ENCODE assay signal across 8 mouse cellular contexts in the genomic region with DNA sequence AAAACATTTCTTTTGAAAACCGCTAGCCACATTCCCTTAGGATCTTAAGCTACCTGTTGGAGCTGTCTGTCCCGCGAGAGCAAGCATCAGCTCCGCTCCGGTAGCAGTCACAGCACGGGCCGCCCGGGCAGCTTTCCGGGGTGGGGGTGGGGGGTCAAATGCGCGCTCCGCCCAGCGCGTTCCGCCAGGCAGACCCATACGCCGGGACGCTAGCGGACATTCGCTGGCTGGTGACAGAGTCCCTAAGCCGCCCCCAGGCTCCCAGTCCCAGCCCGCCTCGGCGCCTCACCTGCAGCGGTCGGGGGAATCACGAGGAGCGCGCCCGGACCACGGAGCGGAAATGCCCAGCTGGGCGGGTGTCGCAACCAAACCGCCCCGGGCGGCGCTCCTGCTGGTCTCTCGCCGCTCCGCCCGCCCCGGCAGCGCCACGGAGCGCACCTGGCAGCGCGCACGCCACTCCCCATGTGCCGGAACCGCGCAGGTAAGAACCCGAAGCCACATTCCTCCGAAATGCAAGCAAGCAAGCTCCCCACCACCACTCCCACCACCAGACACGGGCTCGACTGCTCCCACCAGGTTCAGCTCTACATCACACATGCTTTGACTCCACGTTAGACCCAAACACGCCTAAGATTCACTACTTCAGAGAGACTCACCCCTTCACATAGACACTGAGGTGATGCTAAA. TPM values are rescaled to one million over a fixed set of nuclear protein-coding genes. Genes with fewer than 3 reads are reported as not detected.
A peak's percentile ranks its signal among the peaks of the same experiment; 100 is the strongest.
DNase-seq lines count a peak whose midpoint lies in the region; ATAC-seq and TF ChIP-seq lines count a peak whose summit lies in the region.

No protein-coding gene starts in this region.

- no peaks in the 10 kb centered on the region for H3K36me3 ChIP-seq in erythroblast, embryonic 14.5 days (ENCODE audit: control insufficient read depth)
- peaks cover 8% of the 10 kb centered on the region; the same call in 1 of the 2 replicates for H3K36me3 ChIP-seq in heart, embryonic 12.5 days
- H3K36me3 ChIP-seq in kidney, embryonic 16.5 days (ENCODE audit: insufficient read depth, low read length), result no peaks in the 10 kb centered on the region; the same call in 1 of the 2 replicates
- H3K36me3 ChIP-seq in liver, embryonic 13.5 days, result no peaks in the 10 kb centered on the region
- H3K36me3 ChIP-seq in stomach, embryonic 14.5 days (ENCODE audit: control insufficient read depth, insufficient read depth, low read length), result no peaks in the 10 kb centered on the region

- no peak for TF ChIP-seq POLR2A in brain, embryonic 14.5 days (IDR thresholded peaks at IDR 0.05; ENCODE audit: borderline replicate concordance, extremely low read depth, insufficient read depth, insufficient read length, poor library complexity, severe bottlenecking)

- no peaks in the 10 kb centered on the region for H3K9me3 ChIP-seq in erythroblast, embryonic 14.5 days (ENCODE audit: control insufficient read depth, low read length)
- peaks cover 6% of the 10 kb centered on the region; the same call in 1 of the 2 replicates for H3K9me3 ChIP-seq in heart, embryonic 12.5 days (replicated peaks)
- H3K9me3 ChIP-seq in kidney, embryonic 16.5 days (ENCODE audit: low read length), result peaks cover 3% of the 10 kb centered on the region; the same call in 1 of the 2 replicates
- H3K9me3 ChIP-seq in liver, embryonic 13.5 days (replicated peaks), result no peaks in the 10 kb centered on the region
- H3K9me3 ChIP-seq in stomach, embryonic 14.5 days (ENCODE audit: control insufficient read depth, low read depth, low read length), result no peaks in the 10 kb centered on the region; the same call in 1 of the 2 replicates

- H3K27ac ChIP-seq in heart, embryonic 12.5 days (ENCODE audit: poor library complexity, severe bottlenecking), result 0 out of 2 replicates have a peak overlapping the region, but pooled peaks have one; percentile 17
- no peak overlapping the region for H3K27ac ChIP-seq in kidney, embryonic 16.5 days (ENCODE audit: low read length)
- H3K27ac ChIP-seq in liver, embryonic 13.5 days, result peak overlapping the region; percentile 70
- H3K27ac ChIP-seq in stomach, embryonic 14.5 days (ENCODE audit: low read length), result peak overlapping the region; percentile 55; the same call in 1 of the 2 replicates

- under 1% methylated on average over 55 of the region's 58 CpGs for whole genome bisulfite sequencing in heart, embryonic 12.5 days
- under 1% methylated on average over 58 of the region's 58 CpGs for WGBS in kidney, embryonic 16.5 days
- WGBS in liver, embryonic 13.5 days (ENCODE audit: insufficient replicate concordance), result under 1% methylated on average over 58 of the region's 58 CpGs
- WGBS in stomach, embryonic 14.5 days, result under 1% methylated on average over 51 of the region's 58 CpGs

- H3K4me1 ChIP-seq in erythroblast, embryonic 14.5 days (ENCODE audit: control insufficient read depth), result peaks cover 18% of the 10 kb centered on the region
- H3K4me1 ChIP-seq in heart, embryonic 12.5 days (replicated peaks), result no peaks in the 10 kb centered on the region
- peaks cover 13% of the 10 kb centered on the region; the same call in 1 of the 2 replicates for H3K4me1 ChIP-seq in kidney, embryonic 16.5 days (ENCODE audit: insufficient read depth, low read length)
- peaks cover 13% of the 10 kb centered on the region; the same call in 1 of the 2 replicates for H3K4me1 ChIP-seq in liver, embryonic 13.5 days (replicated peaks)
- H3K4me1 ChIP-seq in stomach, embryonic 14.5 days (ENCODE audit: control insufficient read depth, insufficient read depth, low read length), result no peaks in the 10 kb centered on the region

- H3K9ac ChIP-seq in heart, embryonic 12.5 days, result peak overlapping the region; percentile 83
- peak overlapping the region; percentile 76 for H3K9ac ChIP-seq in kidney, embryonic 16.5 days (replicated peaks; ENCODE audit: low read length)
- H3K9ac ChIP-seq in liver, embryonic 13.5 days, result peak overlapping the region; percentile 79
- H3K9ac ChIP-seq in stomach, embryonic 14.5 days (replicated peaks; ENCODE audit: low read depth, low read length), result peak overlapping the region; percentile 42; the same call in 1 of the 2 replicates

- peak; percentile 68 for ATAC-seq in CD4-positive, CD25-positive, alpha-beta regulatory T cell, adult 4 months
- peak; percentile 81 for ATAC-seq in heart, embryonic 12.5 days (ENCODE audit: insufficient number of reproducible peaks, low FRiP score)
- peak; percentile 92 for ATAC-seq in kidney, embryonic 16.5 days (ENCODE audit: low FRiP score, low TSS enrichment)
- ATAC-seq in liver, embryonic 13.5 days (ENCODE audit: low read depth), result peak; percentile 86
- peak; percentile 80 for ATAC-seq in stomach, embryonic 14.5 days (ENCODE audit: insufficient number of reproducible peaks, insufficient read depth, low FRiP score, low read depth)

- peak overlapping the region; percentile 90 for H3K4me2 ChIP-seq in heart, embryonic 12.5 days
- peak overlapping the region; percentile 79 for H3K4me2 ChIP-seq in kidney, embryonic 16.5 days (replicated peaks; ENCODE audit: low read depth, low read length)
- peak overlapping the region; percentile 83 for H3K4me2 ChIP-seq in liver, embryonic 13.5 days
- peak overlapping the region; percentile 73 for H3K4me2 ChIP-seq in stomach, embryonic 14.5 days (replicated peaks; ENCODE audit: low read depth, low read length)

- DNase-seq in brain, embryonic 14.5 days (ENCODE audit: low read depth), result peak; percentile 57
- peak; percentile 57 for DNase-seq in liver, embryonic 13.5 days
- peak; percentile 71 for DNase-seq in neural tube, embryonic 10.5 days (ENCODE audit: extremely low spot score, low spot score)

- TF ChIP-seq CTCF in brain, embryonic 14.5 days (IDR thresholded peaks at IDR 0.05; ENCODE audit: borderline replicate concordance, extremely low read depth, insufficient read depth, insufficient read length), result no peak

- H3K27me3 ChIP-seq in erythroblast, embryonic 14.5 days (ENCODE audit: control insufficient read depth), result no peaks in the 10 kb centered on the region
- H3K27me3 ChIP-seq in heart, embryonic 12.5 days (replicated peaks), result no peaks in the 10 kb centered on the region
- no peaks in the 10 kb centered on the region; the same call in 1 of the 2 replicates for H3K27me3 ChIP-seq in kidney, embryonic 16.5 days (ENCODE audit: insufficient read depth, low read length)
- H3K27me3 ChIP-seq in liver, embryonic 13.5 days, result no peaks in the 10 kb centered on the region
- H3K27me3 ChIP-seq in stomach, embryonic 14.5 days (ENCODE audit: control insufficient read depth, insufficient read depth, low read length), result no peaks in the 10 kb centered on the region

- peak overlapping the region; percentile 82 for H3K4me3 ChIP-seq in erythroblast, embryonic 14.5 days (replicated peaks)
- H3K4me3 ChIP-seq in heart, embryonic 12.5 days, result peak overlapping the region; percentile 90
- peak overlapping the region; percentile 78 for H3K4me3 ChIP-seq in kidney, embryonic 16.5 days (ENCODE audit: low read length)
- H3K4me3 ChIP-seq in liver, embryonic 13.5 days (replicated peaks), result peak overlapping the region; percentile 75
- peak overlapping the region; percentile 62 for H3K4me3 ChIP-seq in stomach, embryonic 14.5 days (ENCODE audit: low read depth, low read length)

RNA-seq across cellular contexts. Expression of gene Ggact, which starts 0.6 kb away (rescaled TPM):
- polyA plus RNA-seq in CD4-positive, CD25-positive, alpha-beta regulatory T cell, adult 4 months (2017; shearing (Covaris generic)), result 10 to 100 TPM; 19.1 to 23.2 TPM
- polyA plus RNA-seq in brain, embryonic 14.5 days (2012; rRNA removed), result 6.1 and 8.4 TPM in 2 replicates
- 1.7 and 2.1 TPM in 2 replicates for polyA plus RNA-seq in erythroblast, embryonic 14.5 days (2012)
- 11.5 and 12.3 TPM in 2 replicates for polyA plus RNA-seq in heart, embryonic 12.5 days (2016; fragmentation: Nextera tagmentation; extraction: Ambion mirVana)
- 19.2 and 20.5 TPM in 2 replicates for polyA plus RNA-seq in kidney, embryonic 16.5 days (2015; fragmentation: Nextera tagmentation; extraction: Ambion mirVana)
- 16.0 and 20.7 TPM in 2 replicates for polyA plus RNA-seq in liver, embryonic 13.5 days (2015; fragmentation: Nextera tagmentation; extraction: Ambion mirVana)
- 29.5 and 31.6 TPM in 2 replicates for polyA plus RNA-seq in stomach, embryonic 14.5 days (2014; fragmentation: Nextera tagmentation; extraction: Ambion mirVana)
